Mouse (Mus musculus) lung, postnatal 0 days (tissue): ENCODE data around the gene Hcn2.

ENCODE experiments used
- CTCF ChIP-seq: IDR thresholded peaks from 2 replicates; pipeline ENCODE4 v1.5.1; 2016; ENCODE audit warnings: antibody characterized with exemption, mild to moderate bottlenecking
- EP300 ChIP-seq: IDR thresholded peaks from 2 replicates; pipeline ENCODE4 v1.6.1; 2016; ENCODE audit warnings: antibody characterized with exemption, mild to moderate bottlenecking, control low read depth

- TF ChIP-seq CTCF (no peak), EP300 (no peak)
Measured at GRCm38 (mm10) chr10:79673054-79673453, 43.4 kb upstream of the Hcn2 start.
